In genomic region chr14:61439661-61440559, GRCm38 (mm10) we compare ENCODE assay signal across 8 mouse cellular contexts. TPM values are rescaled to one million over a fixed set of nuclear protein-coding genes. Genes with fewer than 3 reads are reported as not detected.
DNase-seq lines count a peak whose midpoint lies in the region; ATAC-seq and TF ChIP-seq lines count a peak whose summit lies in the region.

Gene Kpna3 (minus strand): TSS chr14:61439874.

- H3K36me3 ChIP-seq in ES-E14 (ENCODE audit: control insufficient read depth, insufficient read depth, low read length, poor library complexity, severe bottlenecking) = no peaks in the 10 kb centered on the region
- no peaks in the 10 kb centered on the region for H3K36me3 ChIP-seq in forebrain, embryonic 15.5 days

- in situ Hi-C loops in ES-E14 (cut with MboI; ENCODE audit: low sequenced_read_pairs in 2 of 2, unreplicated experiment in 2 of 2) = no loop called here

- H3K4me2 ChIP-seq in forebrain, embryonic 15.5 days (replicated peaks) = peak within 1 kb of the TSS; percentile 61

- intact Hi-C loops in heart, postnatal 25 days (cut with DNase I) = loop anchor here (1.0 to 10.0 kb wide), 6 partner anchors 43 to 265 kb away; partner anchors contain the start of gene Spryd7

- no peak for TF ChIP-seq CTCF in lung, adult 2 months (IDR thresholded peaks at IDR 0.05; ENCODE audit: insufficient read depth, low read length)

- under 1% methylated on average over 83 of the region's 85 CpGs for WGBS in forebrain, embryonic 15.5 days
- WGBS in lung, adult 2 months = under 1% methylated on average over 83 of the region's 85 CpGs

- H3K27ac ChIP-seq in ES-E14 (ENCODE audit: insufficient read depth, low read depth, low read length, poor library complexity, severe bottlenecking) = peak within 1 kb of the TSS; percentile 48
- peak within 1 kb of the TSS; percentile 98 for H3K27ac ChIP-seq in forebrain, embryonic 15.5 days (replicated peaks)

- H3K27me3 ChIP-seq in forebrain, embryonic 15.5 days = no peaks in the 10 kb centered on the region

- peak within 1 kb of the TSS; percentile 87 to 89 for H3K4me3 ChIP-seq in ES-E14 (ENCODE audit: insufficient read depth in 1 of 2, low read depth in 1 of 2, low read length in 2 of 2, poor library complexity in 1 of 2, severe bottlenecking in 1 of 2)
- peak within 1 kb of the TSS; percentile 92 for H3K4me3 ChIP-seq in forebrain, embryonic 15.5 days
- H3K4me3 ChIP-seq in lung, adult 2 months (replicated peaks; ENCODE audit: extremely low read depth, low read depth, low read length) = peak within 1 kb of the TSS; percentile 67

- TF ChIP-seq POLR2A in lung, adult 2 months (IDR thresholded peaks at IDR 0.05; ENCODE audit: borderline replicate concordance, extremely low read depth, low read depth, low read length) = no peak

- ATAC-seq in forebrain, embryonic 15.5 days (replicated peaks) = peak; percentile 97
- ATAC-seq in neutrophil, adult 5-6 weeks (ENCODE audit: extremely low read depth, insufficient number of reproducible peaks, low FRiP score, poor library complexity, severe bottlenecking) = peak; percentile 93

- DNase-seq in ES-E14 (ENCODE audit: low read depth, low spot score) = peak; percentile 95
- peak; percentile 98 for DNase-seq in cerebellum, adult 11-12 months
- peak; percentile 96 for DNase-seq in heart, postnatal 25 days (ENCODE audit: low spot score)
- DNase-seq in layer of hippocampus, adult 18-20 months (ENCODE audit: low spot score in 2 of 2) = peak; percentile 95 to 97
- DNase-seq in lung, adult 2 months = peak; percentile 94
- DNase-seq in thymus, adult 18-20 months = peak; percentile 93 to 95

- peaks cover 2 to 3% of the 10 kb centered on the region in 2 experiments; a peak in 3 of 4 replicates for H3K4me1 ChIP-seq in ES-E14 (ENCODE audit: control insufficient read depth in 2 of 2, insufficient read depth in 2 of 2, low read length in 2 of 2, poor library complexity in 1 of 2)
- peaks cover 26% of the 10 kb centered on the region for H3K4me1 ChIP-seq in forebrain, embryonic 15.5 days
- H3K4me1 ChIP-seq in lung, adult 2 months (ENCODE audit: control insufficient read depth, insufficient read depth, low read length) = peaks cover 3% of the 10 kb centered on the region

- H3K9ac ChIP-seq in ES-E14 (ENCODE audit: insufficient read depth, low read depth, low read length, poor library complexity, severe bottlenecking) = peak within 1 kb of the TSS; percentile 85
- peak within 1 kb of the TSS; percentile 80 for H3K9ac ChIP-seq in forebrain, embryonic 15.5 days (replicated peaks)

- no peaks in the 10 kb centered on the region for H3K9me3 ChIP-seq in ES-E14 (ENCODE audit: control insufficient read depth, insufficient read depth, low read depth, low read length)
- H3K9me3 ChIP-seq in forebrain, embryonic 15.5 days = no peaks in the 10 kb centered on the region

TF ChIP-seq in ES-E14, 5 proteins besides CTCF, POLR2A, EP300 and RAD21:
- TF ChIP-seq HCFC1 (IDR thresholded peaks at IDR 0.05; ENCODE audit: borderline replicate concordance, insufficient read depth, low read length) = peak; percentile 97
- TF ChIP-seq CHD2 (IDR thresholded peaks at IDR 0.05; ENCODE audit: low read depth, low read length) = no peak
- no peak for TF ChIP-seq ZC3H11A (IDR thresholded peaks at IDR 0.05; ENCODE audit: borderline replicate concordance, low read depth, low read length)

RNA-seq across cellular contexts. Expression of gene Kpna3, which starts in this region (rescaled TPM):
- total RNA-seq in ES-E14 (2012; rRNA removed) = 38.0 and 51.7 TPM in 2 replicates
- polyA plus RNA-seq in forebrain, embryonic 15.5 days (2015; fragmentation: Nextera tagmentation; extraction: Ambion mirVana) = 82.1 TPM in 2 replicates
- total RNA-seq in heart, postnatal 25 days (2021) = 10 to 100 TPM; 49.8 to 51.0 TPM
- total RNA-seq in layer of hippocampus, adult 18-20 months (2021) = 10 to 100 TPM; 70.2 to 71.2 TPM
- 3.8 and 6.3 TPM in 2 replicates for polyA plus RNA-seq in lung, adult 2 months (2012; rRNA removed)
- 20.5 and 24.1 TPM in 2 replicates for total RNA-seq in neutrophil, adult 5-6 weeks (2017)

Comparison
In these comparisons a context has a peak if more than half of its experiments do, and no peak if none do; other contexts are left out.
1. Peak in every context shown above with its lines: DNase-seq, ATAC-seq, H3K4me3 ChIP-seq and H3K27ac ChIP-seq.
2. RNA of gene Kpna3 (polyA plus RNA-seq): 82.1 TPM in forebrain, embryonic 15.5 days; 3.8 to 6.3 TPM in lung, adult 2 months; every median in the first group is over 10 times any median in the second.